Mouse (Mus musculus): ENCODE results near the gene Sox30.

DNA sequence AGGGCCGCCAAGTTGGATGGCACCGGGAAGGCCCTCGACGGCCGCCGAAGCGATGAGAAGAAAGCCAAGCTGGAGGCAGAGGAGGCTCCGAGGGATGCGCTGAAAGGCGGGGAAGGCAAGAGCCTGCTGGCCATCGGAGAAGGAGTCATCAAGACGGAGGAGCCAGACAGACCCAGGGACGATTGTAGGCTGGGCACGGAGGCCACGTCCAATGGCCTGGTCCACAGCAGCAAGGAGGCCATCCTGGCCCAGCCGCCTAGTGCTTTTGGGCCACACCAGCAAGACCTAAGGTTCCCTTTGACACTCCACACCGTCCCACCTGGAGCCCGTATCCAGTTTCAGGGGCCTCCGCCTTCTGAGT, 763 bp downstream of the Sox30 start:
- TF ChIP-seq CTCF (IDR thresholded peaks at IDR 0.05; ENCODE audit: insufficient read depth, low read depth, low read length) = no peak
- TF ChIP-seq POLR2A (IDR thresholded peaks at IDR 0.05; ENCODE audit: insufficient read depth, low read depth, low read length) = no peak
